Mouse (Mus musculus): ENCODE results near the gene Trpt1. TPM values are rescaled to one million over a fixed set of nuclear protein-coding genes. Genes with fewer than 3 reads are reported as not detected.

Trpt1 gene
- polyA plus RNA-seq, 1 experiment from 2014 or later, result 9.0 TPM

DNA sequence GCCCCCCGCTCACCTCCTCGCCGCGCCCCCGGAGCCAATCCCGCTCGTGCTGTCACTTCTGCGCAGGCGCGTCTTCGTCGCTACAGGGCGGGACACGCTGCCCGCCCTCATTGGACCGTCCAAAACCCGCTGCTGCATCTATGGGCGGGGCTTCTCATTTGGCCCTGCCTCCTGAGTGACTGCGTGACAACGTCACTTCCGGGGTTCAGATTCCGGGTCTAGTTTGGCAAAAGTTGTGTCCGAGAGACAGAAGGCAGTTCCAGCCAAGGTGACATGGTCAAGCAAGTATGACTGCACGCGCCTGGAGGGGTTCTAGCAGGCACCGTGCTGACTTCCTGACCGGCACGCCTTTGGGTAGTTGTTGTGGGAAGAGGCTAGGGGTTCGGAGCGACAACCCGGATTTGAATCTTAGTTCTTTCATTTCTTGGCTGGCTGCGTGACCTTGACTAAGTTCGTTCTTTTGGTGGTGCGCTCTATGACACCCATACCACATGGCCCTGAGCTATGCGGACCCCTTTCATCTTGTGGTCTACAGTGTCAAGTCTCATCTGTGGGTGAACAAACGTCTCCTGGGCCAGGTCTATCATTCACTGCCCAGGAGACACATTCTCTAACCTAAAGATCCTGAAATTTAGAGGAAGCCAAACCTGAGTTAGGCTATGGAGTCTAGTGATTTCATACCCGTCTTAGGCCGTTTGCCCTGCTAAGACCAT is 15.4 kb upstream of the Trpt1 start, which contains the start of gene Fkbp2:
Gene Fkbp2, minus strand, starts transcription at position 121 of the 713 bp plus-strand sequence.
- peak within 1 kb of the TSS; percentile 58 for H3K4me3 ChIP-seq (ENCODE audit: low read depth, low read length)
- H3K36me3 ChIP-seq (ENCODE audit: insufficient read depth), result peaks cover 51% of the 10 kb centered on the region
- H3K9me3 ChIP-seq (ENCODE audit: low read depth, low read length), result no peaks in the 10 kb centered on the region
- peak within 1 kb of the TSS; percentile 79 for H3K9ac ChIP-seq
- peaks cover 15% of the 10 kb centered on the region; the same call in 1 of the 2 replicates for H3K4me1 ChIP-seq (ENCODE audit: insufficient read depth)
- DNase-seq (peak; percentile 100), ATAC-seq (ENCODE audit: insufficient read depth) (peak; percentile 88)
- TF ChIP-seq CTCF (IDR thresholded peaks at IDR 0.05; ENCODE audit: low read depth), result no peak
- peak within 1 kb of the TSS; percentile 89 for H3K27ac ChIP-seq (ENCODE audit: low read depth)
- 1% methylated on average over 38 of the region's 38 CpGs for WGBS
- peak within 1 kb of the TSS; percentile 71 for H3K4me2 ChIP-seq
- H3K27me3 ChIP-seq (ENCODE audit: insufficient read depth, low read length), result no peaks in the 10 kb centered on the region

DNA sequence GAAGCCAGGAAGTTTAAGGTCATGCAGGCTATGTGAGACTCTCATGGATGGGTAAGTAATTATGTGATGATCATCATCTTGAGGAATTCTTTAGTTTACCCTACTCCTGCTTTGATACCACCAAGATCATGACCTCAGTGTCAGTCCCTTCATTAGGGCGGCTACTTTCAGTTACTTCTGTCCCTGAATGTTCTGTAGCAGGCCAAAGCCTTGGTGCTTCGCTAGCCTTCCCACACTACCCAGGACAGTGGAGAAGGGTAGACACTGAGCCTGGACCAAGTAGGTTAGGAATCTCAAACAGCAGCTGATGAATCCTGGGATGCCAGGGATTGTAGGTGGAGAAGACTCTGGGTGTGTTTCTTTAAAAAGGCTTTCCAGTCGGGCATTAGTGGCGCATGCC is 14.5 kb upstream of the Trpt1 start:
- ATAC-seq (ENCODE audit: insufficient read depth) (no peak), DNase-seq (no peak)
- H3K9ac ChIP-seq, result no peak overlapping the region
- 92% methylated on average over 4 of the region's 4 CpGs for WGBS
- H3K4me3 ChIP-seq (ENCODE audit: low read depth, low read length), result no peak overlapping the region
- no peak for TF ChIP-seq CTCF (IDR thresholded peaks at IDR 0.05; ENCODE audit: low read depth)
- no peaks in the 10 kb centered on the region for H3K9me3 ChIP-seq (ENCODE audit: low read depth, low read length)
- peaks cover 54% of the 10 kb centered on the region for H3K36me3 ChIP-seq (ENCODE audit: insufficient read depth)
- no peaks in the 10 kb centered on the region for H3K27me3 ChIP-seq (ENCODE audit: insufficient read depth, low read length)
- H3K4me2 ChIP-seq, result peak overlapping the region; percentile 71
- H3K27ac ChIP-seq (ENCODE audit: low read depth), result no peak overlapping the region
- H3K4me1 ChIP-seq (ENCODE audit: insufficient read depth), result peaks cover 12% of the 10 kb centered on the region; the same call in 1 of the 2 replicates

DNA sequence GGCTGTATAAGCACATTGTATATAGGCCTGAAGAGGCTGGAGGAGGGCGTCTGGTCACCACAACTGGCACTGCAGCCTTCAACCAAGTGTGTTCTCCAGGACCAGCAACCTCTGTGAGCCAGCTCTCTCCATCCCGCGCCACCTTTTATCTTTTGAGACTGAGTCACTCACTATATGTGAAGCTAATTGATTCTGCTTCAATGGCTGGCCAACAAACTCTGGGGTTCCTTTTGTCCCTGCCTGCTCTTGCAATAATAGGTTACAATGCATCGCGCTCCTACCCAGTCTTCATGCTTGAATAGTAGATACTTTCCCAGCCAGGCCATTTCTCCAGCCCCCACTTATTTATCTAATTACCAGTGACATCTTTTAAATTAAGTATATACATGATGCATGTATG is 12.3 kb upstream of the Trpt1 start:
- H3K4me2 ChIP-seq, result no peak overlapping the region
- WGBS, result 95% methylated on average over 5 of the region's 5 CpGs
- H3K36me3 ChIP-seq (ENCODE audit: insufficient read depth), result peaks cover 35% of the 10 kb centered on the region
- no peaks in the 10 kb centered on the region for H3K27me3 ChIP-seq (ENCODE audit: insufficient read depth, low read length)
- no peak overlapping the region for H3K27ac ChIP-seq (ENCODE audit: low read depth)
- H3K9ac ChIP-seq, result no peak overlapping the region
- no peak for DNase-seq
- TF ChIP-seq CTCF (IDR thresholded peaks at IDR 0.05; ENCODE audit: low read depth), result no peak
- no peak for ATAC-seq (ENCODE audit: insufficient read depth)
- peaks cover 9% of the 10 kb centered on the region for H3K4me1 ChIP-seq (ENCODE audit: insufficient read depth)
- no peak overlapping the region for H3K4me3 ChIP-seq (ENCODE audit: low read depth, low read length)
- H3K9me3 ChIP-seq (ENCODE audit: low read depth, low read length), result no peaks in the 10 kb centered on the region

DNA sequence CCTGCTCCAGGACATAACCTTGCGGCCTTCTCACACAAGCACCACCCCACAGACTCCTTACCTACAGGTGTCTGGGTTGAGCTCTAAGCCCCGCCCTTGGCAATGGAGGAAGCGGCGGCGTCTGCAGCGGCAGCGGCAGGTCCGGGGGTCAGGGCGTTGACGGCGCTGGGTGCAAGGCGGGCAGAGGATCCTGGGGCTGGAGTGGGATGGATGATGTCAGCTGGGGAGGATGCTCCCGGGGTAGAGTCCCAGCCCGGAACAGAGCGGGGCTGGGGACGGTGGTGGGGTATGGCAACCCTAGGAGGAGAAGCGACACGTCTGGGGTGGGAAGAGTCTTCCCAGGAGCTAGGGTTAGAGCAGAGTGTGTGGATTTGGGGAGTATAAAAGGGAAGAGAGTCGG is 10.6 kb upstream of the Trpt1 start:
- no peak for ATAC-seq (ENCODE audit: insufficient read depth)
- H3K4me2 ChIP-seq, result no peak overlapping the region
- peaks cover 4% of the 10 kb centered on the region for H3K4me1 ChIP-seq (ENCODE audit: insufficient read depth)
- H3K9ac ChIP-seq, result no peak overlapping the region
- TF ChIP-seq CTCF (IDR thresholded peaks at IDR 0.05; ENCODE audit: low read depth), result no peak
- DNase-seq, result no peak
- H3K4me3 ChIP-seq (ENCODE audit: low read depth, low read length), result no peak overlapping the region
- H3K27ac ChIP-seq (ENCODE audit: low read depth), result no peak overlapping the region
- 85% methylated on average over 19 of the region's 19 CpGs for WGBS
- no peaks in the 10 kb centered on the region for H3K27me3 ChIP-seq (ENCODE audit: insufficient read depth, low read length)
- H3K9me3 ChIP-seq (ENCODE audit: low read depth, low read length), result no peaks in the 10 kb centered on the region
- H3K36me3 ChIP-seq (ENCODE audit: insufficient read depth), result peaks cover 33% of the 10 kb centered on the region

DNA sequence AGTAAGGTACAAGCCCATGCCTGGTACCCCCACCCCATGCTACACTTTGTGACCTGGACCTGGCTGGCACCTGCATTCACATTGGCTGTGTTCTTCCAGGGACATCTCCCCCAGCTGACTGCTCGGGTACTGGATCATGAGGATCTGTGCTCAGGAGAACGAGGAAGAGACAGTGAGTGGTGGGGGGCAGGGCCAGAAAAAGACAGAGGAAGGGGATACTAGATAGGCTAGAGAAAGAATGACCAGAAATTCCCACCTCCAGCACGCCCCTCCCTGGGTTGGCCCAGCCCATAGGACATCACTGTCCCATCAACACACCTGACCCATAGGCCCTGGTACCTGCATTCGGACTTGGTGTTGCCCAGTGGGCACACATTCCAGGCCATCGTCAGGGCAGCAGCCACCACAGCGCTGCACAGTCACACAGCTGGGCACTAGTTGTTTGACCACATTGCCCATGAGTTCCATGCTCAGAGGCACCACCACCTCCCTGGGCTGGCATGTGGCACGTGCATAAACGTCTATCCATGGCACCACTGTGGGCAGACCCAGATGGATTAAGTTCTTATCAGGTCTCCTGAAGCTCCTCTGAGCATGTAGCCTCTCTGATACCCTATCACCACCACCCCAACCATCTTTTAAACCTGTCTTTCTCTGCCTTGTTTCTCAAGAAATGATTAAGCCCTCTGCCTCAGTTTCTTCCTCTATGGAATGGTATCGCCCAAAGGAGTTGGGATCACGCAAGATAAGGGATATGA is 9.8 kb upstream of the Trpt1 start:
- H3K4me3 ChIP-seq (ENCODE audit: low read depth, low read length), result peak overlapping the region; percentile 85
- peaks cover under 1% of the 10 kb centered on the region for H3K4me1 ChIP-seq (ENCODE audit: insufficient read depth)
- no peak for TF ChIP-seq CTCF (IDR thresholded peaks at IDR 0.05; ENCODE audit: low read depth)
- H3K9me3 ChIP-seq (ENCODE audit: low read depth, low read length), result no peaks in the 10 kb centered on the region
- no peak for DNase-seq
- ATAC-seq (ENCODE audit: insufficient read depth), result no peak
- peaks cover 33% of the 10 kb centered on the region for H3K36me3 ChIP-seq (ENCODE audit: insufficient read depth)
- H3K4me2 ChIP-seq, result peak overlapping the region; percentile 82
- no peaks in the 10 kb centered on the region for H3K27me3 ChIP-seq (ENCODE audit: insufficient read depth, low read length)
- H3K27ac ChIP-seq (ENCODE audit: low read depth), result no peak overlapping the region; the same call in 1 of the 2 replicates
- H3K9ac ChIP-seq, result peak overlapping the region; percentile 83
- 75% methylated on average over 10 of the region's 10 CpGs for WGBS

DNA sequence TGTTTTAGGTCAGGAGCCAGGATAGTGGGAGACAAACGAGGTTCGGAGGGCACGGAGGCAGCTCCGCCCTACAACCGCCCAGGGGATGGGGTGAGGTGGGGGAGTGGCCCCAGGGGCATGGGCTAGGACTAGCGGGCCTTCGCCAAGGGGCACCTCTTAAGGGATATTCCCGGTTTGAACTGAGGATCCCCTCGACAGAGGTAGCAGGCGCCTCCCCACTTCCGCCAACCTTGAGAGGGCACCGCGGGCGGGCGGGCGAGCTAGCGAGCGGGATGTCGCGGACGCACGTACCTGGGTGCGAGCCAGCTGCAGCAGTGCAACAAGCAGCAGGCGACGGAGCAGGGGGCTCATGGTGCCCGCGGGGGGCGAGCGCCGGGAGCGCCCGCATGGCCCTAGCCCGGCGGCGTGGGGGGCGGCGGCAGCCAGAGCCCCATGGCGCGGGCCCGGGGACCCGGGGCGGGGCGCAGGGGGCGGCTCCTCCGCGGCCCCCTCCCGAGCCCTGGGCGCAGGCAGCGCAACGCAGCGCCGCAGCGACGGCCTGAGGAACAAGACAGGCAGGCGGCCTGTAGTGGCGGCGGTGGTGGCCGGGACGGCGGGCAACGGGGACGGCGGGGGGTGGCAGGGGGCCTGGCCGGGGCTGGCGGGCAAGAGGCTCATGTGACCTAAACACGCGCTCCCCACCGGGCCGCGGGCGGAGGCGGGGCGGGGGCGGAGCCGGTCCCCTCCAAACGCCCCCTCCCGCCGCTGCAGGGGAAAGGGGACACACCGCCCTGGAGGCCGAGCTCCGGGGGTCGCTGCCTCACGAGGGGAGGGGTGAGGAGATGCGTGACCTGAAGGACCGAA is 8.6 kb upstream of the Trpt1 start, which contains the start of gene Vegfb:
Gene Vegfb, minus strand, starts transcription at position 591 of the 843 bp plus-strand sequence.
- WGBS, result under 1% methylated on average over 72 of the region's 85 CpGs
- H3K27me3 ChIP-seq (ENCODE audit: insufficient read depth, low read length), result 0 out of 2 replicates have a peak, but pooled peaks cover 2% of the 10 kb centered on the region
- H3K9me3 ChIP-seq (ENCODE audit: low read depth, low read length), result no peaks in the 10 kb centered on the region
- peak within 1 kb of the TSS; percentile 83 for H3K9ac ChIP-seq
- no peaks in the 10 kb centered on the region; the same call in 1 of the 2 replicates for H3K4me1 ChIP-seq (ENCODE audit: insufficient read depth)
- H3K4me2 ChIP-seq, result peak within 1 kb of the TSS; percentile 82
- peaks cover 27% of the 10 kb centered on the region for H3K36me3 ChIP-seq (ENCODE audit: insufficient read depth)
- peak within 1 kb of the TSS; percentile 83 for H3K27ac ChIP-seq (ENCODE audit: low read depth)
- peak within 1 kb of the TSS; percentile 85 for H3K4me3 ChIP-seq (ENCODE audit: low read depth, low read length)
- TF ChIP-seq CTCF (IDR thresholded peaks at IDR 0.05; ENCODE audit: low read depth), result no peak
- ATAC-seq (ENCODE audit: insufficient read depth), result peak; percentile 57
- peak; percentile 71 for DNase-seq
